Mouse (Mus musculus): ENCODE data around the gene Pnmt. TPM values are rescaled to one million over a fixed set of nuclear protein-coding genes. Genes with fewer than 3 reads are reported as not detected.

Pnmt gene
- polyA plus RNA-seq, 1 experiment from 2014 or later, result 3.5 TPM

- Histone ChIP-seq H3K9ac (ENCODE audit: low read depth, low read length) (peak overlapping the region; percentile 39), H3K4me3 (replicated peaks; ENCODE audit: low read depth, low read length) (peak overlapping the region; percentile 25), H3K27ac (peak overlapping the region; percentile 71), H3K36me3 (ENCODE audit: insufficient read depth, low read length) (no peaks in the 10 kb centered on the region), H3K9me3 (replicated peaks; ENCODE audit: low read length) (no peaks in the 10 kb centered on the region), H3K27me3 (ENCODE audit: insufficient read depth, low read length) (peaks cover 38% of the 10 kb centered on the region), H3K4me1 (replicated peaks; ENCODE audit: insufficient read depth, low read length) (peaks cover 13% of the 10 kb centered on the region; the same call in 1 of the 2 replicates), H3K4me2 (ENCODE audit: low read length) (peak overlapping the region; percentile 71)
- 1% methylated on average over 29 of the region's 29 CpGs for WGBS
- TF ChIP-seq CTCF (IDR thresholded peaks at IDR 0.05; ENCODE audit: low read depth), result peak; percentile 100
- DNase-seq (ENCODE audit: low spot score) (peak; percentile 91), ATAC-seq (replicated peaks; ENCODE audit: low FRiP score, low read depth) (peak; percentile 69)
Observed at GRCm38 (mm10) chr11:98342000-98342945, 44.0 kb upstream of the Pnmt start.

- Histone ChIP-seq H3K9ac (ENCODE audit: low read depth, low read length) (no peak overlapping the region), H3K4me2 (ENCODE audit: low read length) (peak overlapping the region; percentile 42), H3K36me3 (ENCODE audit: insufficient read depth, low read length) (no peaks in the 10 kb centered on the region), H3K4me1 (replicated peaks; ENCODE audit: insufficient read depth, low read length) (peaks cover 16% of the 10 kb centered on the region; the same call in 1 of the 2 replicates), H3K4me3 (replicated peaks; ENCODE audit: low read depth, low read length) (no peak overlapping the region), H3K27ac (no peak overlapping the region), H3K27me3 (ENCODE audit: insufficient read depth, low read length) (peaks cover 33% of the 10 kb centered on the region), H3K9me3 (replicated peaks; ENCODE audit: low read length) (no peaks in the 10 kb centered on the region)
- 2% methylated on average over 14 of the region's 14 CpGs for WGBS
- DNase-seq (ENCODE audit: low spot score) (peak; percentile 71), ATAC-seq (replicated peaks; ENCODE audit: low FRiP score, low read depth) (no peak)
- TF ChIP-seq CTCF (IDR thresholded peaks at IDR 0.05; ENCODE audit: low read depth), result peak; percentile 83
Observed at GRCm38 (mm10) chr11:98345253-98345652, 41.0 kb upstream of the Pnmt start.

- no peak for TF ChIP-seq CTCF (IDR thresholded peaks at IDR 0.05; ENCODE audit: low read depth)
- H3K27ac ChIP-seq, result no peak overlapping the region
- H3K9ac ChIP-seq (ENCODE audit: low read depth, low read length), result no peak overlapping the region
- no peak overlapping the region for H3K4me3 ChIP-seq (replicated peaks; ENCODE audit: low read depth, low read length)
- DNase-seq (ENCODE audit: low spot score) (no peak), ATAC-seq (replicated peaks; ENCODE audit: low FRiP score, low read depth) (no peak)
- peaks cover 16% of the 10 kb centered on the region; the same call in 1 of the 2 replicates for H3K4me1 ChIP-seq (replicated peaks; ENCODE audit: insufficient read depth, low read length)
- H3K4me2 ChIP-seq (ENCODE audit: low read length), result no peak overlapping the region
- 12% methylated on average over 9 of the region's 9 CpGs for WGBS
- H3K9me3 ChIP-seq (replicated peaks; ENCODE audit: low read length), result no peaks in the 10 kb centered on the region
- peaks cover 36% of the 10 kb centered on the region for H3K27me3 ChIP-seq (ENCODE audit: insufficient read depth, low read length)
- H3K36me3 ChIP-seq (ENCODE audit: insufficient read depth, low read length), result no peaks in the 10 kb centered on the region
Observed at GRCm38 (mm10) chr11:98346168-98346567, 40.1 kb upstream of the Pnmt start.

DNA sequence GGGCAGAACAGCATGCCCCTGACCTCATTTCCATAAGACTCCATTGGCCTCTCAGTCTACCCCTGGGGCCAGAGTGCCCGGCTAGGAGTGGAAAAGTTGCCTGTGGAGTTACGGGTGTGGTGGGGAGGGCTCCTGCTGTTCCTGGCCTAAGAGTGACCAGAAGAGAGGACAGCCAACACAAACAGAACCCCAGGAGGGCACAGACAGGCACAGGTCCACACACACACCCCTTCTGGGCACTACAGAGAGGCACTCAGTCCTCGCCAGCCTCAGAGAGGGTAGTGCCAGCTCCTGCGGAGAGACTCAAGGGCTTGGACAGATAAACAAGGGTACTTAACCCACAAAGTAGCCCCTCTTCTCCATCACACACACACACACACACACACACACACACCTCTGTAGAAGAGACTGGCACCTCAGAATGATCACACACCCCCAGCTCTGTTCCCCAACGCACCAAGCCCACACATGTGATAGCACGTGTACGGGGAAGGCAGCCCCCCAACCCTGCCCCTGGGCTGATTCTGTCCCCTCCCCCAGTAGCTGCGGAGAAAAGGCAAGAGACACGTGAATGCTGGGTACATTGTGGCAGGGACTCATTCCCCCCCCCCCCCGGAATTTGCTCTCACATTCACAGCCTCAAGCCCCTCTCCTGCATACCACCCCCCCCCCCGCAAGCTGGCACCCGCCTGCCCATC is 38.7 kb upstream of the Pnmt start:
- no peak for ATAC-seq (replicated peaks; ENCODE audit: low FRiP score, low read depth)
- no peak for DNase-seq (ENCODE audit: low spot score)
- WGBS, result 13% methylated on average over 10 of the region's 12 CpGs

DNA sequence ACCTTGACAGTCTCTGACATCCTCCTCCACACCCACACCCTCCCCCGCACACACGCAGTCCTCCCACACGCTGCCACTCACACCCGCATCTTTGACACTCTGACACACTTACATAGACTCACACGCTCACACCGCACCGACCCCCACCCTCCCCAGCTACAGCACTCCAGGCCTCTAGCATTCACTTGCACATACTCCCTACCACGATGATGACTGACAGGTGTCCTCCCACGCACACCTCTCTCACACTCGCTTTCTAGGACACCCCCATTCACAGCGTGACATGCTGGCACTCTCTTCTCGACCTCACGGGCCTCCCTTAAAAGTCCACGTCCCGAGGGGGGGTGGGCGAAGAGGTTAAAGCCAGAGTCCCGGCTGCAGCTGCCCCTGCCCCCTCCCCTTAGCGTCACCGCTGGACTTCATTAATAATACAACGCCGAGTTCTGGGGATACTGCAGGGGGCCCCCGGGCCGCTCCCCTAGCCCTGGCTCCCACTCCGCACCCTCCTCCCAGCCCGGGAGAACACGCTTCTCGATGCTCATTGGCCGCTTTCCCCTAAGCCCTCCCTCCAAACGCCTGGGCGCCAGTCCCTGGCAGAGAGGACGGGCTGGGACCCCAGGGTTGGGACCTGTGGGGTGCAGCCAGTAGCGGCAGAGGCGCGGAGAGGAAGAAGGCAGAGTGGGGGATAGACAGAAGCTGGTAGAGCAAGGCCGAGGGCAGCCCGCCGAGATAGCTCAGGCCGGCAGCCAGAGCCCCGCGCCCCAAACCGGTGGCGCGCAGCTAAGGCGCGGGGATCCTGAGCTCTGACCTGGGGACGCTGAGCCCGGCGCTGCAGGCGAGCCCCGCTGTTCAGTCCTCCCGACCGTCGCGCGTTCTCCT is 37.9 kb upstream of the Pnmt start, which contains the start of gene Ppp1r1b:
Gene Ppp1r1b (plus strand): TSS at position 322 of the 879 bp plus-strand sequence.
- ATAC-seq (replicated peaks; ENCODE audit: low FRiP score, low read depth) (peak; percentile 33; the same call in 1 of the 2 replicates), DNase-seq (ENCODE audit: low spot score) (peak; percentile 57)
- Histone ChIP-seq H3K27ac (no peak within 1 kb of the TSS), H3K4me3 (replicated peaks; ENCODE audit: low read depth, low read length) (peak within 1 kb of the TSS; percentile 42), H3K27me3 (ENCODE audit: insufficient read depth, low read length) (peaks cover 37% of the 10 kb centered on the region), H3K4me2 (ENCODE audit: low read length) (peak within 1 kb of the TSS; percentile 93), H3K36me3 (ENCODE audit: insufficient read depth, low read length) (no peaks in the 10 kb centered on the region), H3K4me1 (replicated peaks; ENCODE audit: insufficient read depth, low read length) (peaks cover 9% of the 10 kb centered on the region; the same call in 1 of the 2 replicates), H3K9ac (ENCODE audit: low read depth, low read length) (peak within 1 kb of the TSS; percentile 55), H3K9me3 (replicated peaks; ENCODE audit: low read length) (no peaks in the 10 kb centered on the region)
- WGBS, result under 1% methylated on average over 55 of the region's 55 CpGs
- no peak for TF ChIP-seq CTCF (IDR thresholded peaks at IDR 0.05; ENCODE audit: low read depth)

More for the DNA sequence above, 38.7 kb upstream of the Pnmt start:
- H3K27me3 ChIP-seq (ENCODE audit: insufficient read depth, low read length), result peaks cover 37% of the 10 kb centered on the region
- peak overlapping the region; percentile 93; the same call in 1 of the 2 replicates for H3K4me2 ChIP-seq (ENCODE audit: low read length)
- no peaks in the 10 kb centered on the region for H3K9me3 ChIP-seq (replicated peaks; ENCODE audit: low read length)
- H3K27ac ChIP-seq, result no peak overlapping the region
- H3K4me1 ChIP-seq (replicated peaks; ENCODE audit: insufficient read depth, low read length), result peaks cover 9% of the 10 kb centered on the region; the same call in 1 of the 2 replicates
- H3K4me3 ChIP-seq (replicated peaks; ENCODE audit: low read depth, low read length), result no peak overlapping the region
- no peaks in the 10 kb centered on the region for H3K36me3 ChIP-seq (ENCODE audit: insufficient read depth, low read length)
- no peak overlapping the region for H3K9ac ChIP-seq (ENCODE audit: low read depth, low read length)
- no peak for TF ChIP-seq CTCF (IDR thresholded peaks at IDR 0.05; ENCODE audit: low read depth)

Measured in kidney, postnatal 0 days (tissue).